Comparison of ENCODE assay signal across 28 mouse cellular contexts in the genomic region with DNA sequence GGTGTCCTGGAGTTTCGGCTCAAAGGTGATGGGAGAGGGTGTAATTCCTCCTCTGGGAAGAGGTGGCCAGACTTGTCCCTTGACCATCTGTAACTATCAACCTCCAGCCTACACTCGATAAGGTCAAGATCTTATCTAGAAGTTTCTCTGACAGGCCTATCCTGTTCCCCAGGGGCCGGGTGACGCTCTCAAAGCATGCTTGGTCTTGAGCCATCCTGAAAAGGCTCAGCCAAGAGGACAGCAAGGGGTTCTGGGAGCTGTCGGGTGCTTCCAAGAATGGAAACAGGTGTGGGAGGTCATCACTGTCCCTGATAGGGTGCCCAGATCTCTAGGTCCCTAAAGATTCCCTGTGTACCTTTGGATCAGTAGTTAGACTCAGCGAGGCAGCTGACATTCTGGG. TPM values are rescaled to one million over a fixed set of nuclear protein-coding genes. Genes with fewer than 3 reads are reported as not detected.
"Had no signal": no experiment of that assay in that cellular context is flagged by ENCODE, and none has a peak within 500 bp of the region (broad histone marks: within the 10 kb centered on the region; RNA-seq: fewer than 3 reads in every experiment).

No protein-coding gene starts in this region.

- H3K4me2 ChIP-seq: embryonic facial prominence, embryonic 12.5 days; embryonic facial prominence, embryonic 13.5 days; embryonic facial prominence, embryonic 15.5 days; forebrain, embryonic 12.5 days; forebrain, embryonic 13.5 days; forebrain, embryonic 15.5 days had no signal

- H3K9ac ChIP-seq: embryonic facial prominence, embryonic 12.5 days; embryonic facial prominence, embryonic 13.5 days; embryonic facial prominence, embryonic 15.5 days; forebrain, embryonic 12.5 days; forebrain, embryonic 13.5 days; forebrain, embryonic 15.5 days; forebrain, postnatal 0 days had no signal

- H3K9me3 ChIP-seq: embryonic facial prominence, embryonic 10.5 days; embryonic facial prominence, embryonic 12.5 days; embryonic facial prominence, embryonic 13.5 days; embryonic facial prominence, embryonic 15.5 days; forebrain, embryonic 10.5 days; forebrain, embryonic 12.5 days; forebrain, embryonic 13.5 days; forebrain, embryonic 15.5 days had no signal

- H3K4me3 ChIP-seq: embryonic facial prominence, embryonic 10.5 days; embryonic facial prominence, embryonic 12.5 days; embryonic facial prominence, embryonic 13.5 days; embryonic facial prominence, embryonic 15.5 days; erythroblast, embryonic 14.5 days; forebrain, embryonic 10.5 days; forebrain, embryonic 12.5 days; forebrain, embryonic 13.5 days; forebrain, embryonic 15.5 days; gastrocnemius, adult 2 months had no signal

- DNase-seq: cerebellum, adult 2 months; cerebellum, adult 8-10 months; cerebellum, adult 9-10 months; cerebellum, adult 9-11 months; cerebellum, postnatal 10 days; cerebellum, postnatal 14 days; cerebellum, postnatal 25 days; cerebellum, postnatal 36 days; embryo, embryonic 11 days; forebrain, postnatal 0 days; gastrocnemius, adult 2 months; gastrocnemius, postnatal 10 days; gastrocnemius, postnatal 14 days; gastrocnemius, postnatal 25 days; gastrocnemius, postnatal 36 days; heart, adult 11 months; heart, adult 18-20 months had no signal

- H3K27me3 ChIP-seq: forebrain, embryonic 15.5 days had no signal

- H3K27ac ChIP-seq: embryonic facial prominence, embryonic 10.5 days; embryonic facial prominence, embryonic 12.5 days; embryonic facial prominence, embryonic 13.5 days; embryonic facial prominence, embryonic 15.5 days; forebrain, embryonic 10.5 days; forebrain, embryonic 12.5 days; forebrain, embryonic 13.5 days; forebrain, embryonic 15.5 days; gastrocnemius, adult 2 months had no signal

- H3K36me3 ChIP-seq: embryonic facial prominence, embryonic 10.5 days; embryonic facial prominence, embryonic 12.5 days; embryonic facial prominence, embryonic 13.5 days; embryonic facial prominence, embryonic 15.5 days; forebrain, embryonic 10.5 days; forebrain, embryonic 12.5 days; forebrain, embryonic 15.5 days had no signal

- ATAC-seq: forebrain, embryonic 13.5 days; forebrain, embryonic 14.5 days; forebrain, embryonic 15.5 days; forebrain, embryonic 16.5 days; forebrain, postnatal 0 days had no signal

RNA-seq across cellular contexts. Expression of a gene that starts 4.4 kb away (rescaled TPM):
- polyA plus RNA-seq: erythroblast, embryonic 14.5 days had no signal
